ENCODE assay signal across 8 mouse cellular contexts in genomic region chr11:100527066-100527457, GRCm38 (mm10). TPM values are rescaled to one million over a fixed set of nuclear protein-coding genes. Genes with fewer than 3 reads are reported as not detected.
DNase-seq lines count a peak whose midpoint lies in the region; ATAC-seq and TF ChIP-seq lines count a peak whose summit lies in the region.

No protein-coding gene starts in this region.

- POLR2A ChIA-PET in Patski (lab: Charles Lee), result interaction anchor here (0.6 to 2.5 kb wide), 7 partner anchors 9 to 993 kb away, joined by 4 to 15 read pairs (median 4); partner anchors contain the start of gene Ttc25

- H3K4me3 ChIP-seq in hindbrain, embryonic 13.5 days, result peak overlapping the region; percentile 78

- H3K27me3 ChIP-seq in Patski, result no peaks in the 10 kb centered on the region
- no peaks in the 10 kb centered on the region for H3K27me3 ChIP-seq in hindbrain, embryonic 13.5 days

- in situ Hi-C loops in Patski (cut with MboI; ENCODE audit: low pct_unique_long_range_greater_than_20kb), result no loop called here

- peaks cover 44% of the 10 kb centered on the region for H3K4me1 ChIP-seq in hindbrain, embryonic 13.5 days (replicated peaks)

- H3K27ac ChIP-seq in hindbrain, embryonic 13.5 days, result peak overlapping the region; percentile 90

- H3K36me3 ChIP-seq in hindbrain, embryonic 13.5 days, result peaks cover 17% of the 10 kb centered on the region

- no peak for TF ChIP-seq CTCF in Patski (IDR thresholded peaks at IDR 0.05)

- under 1% methylated on average over 26 of the region's 26 CpGs for WGBS in hindbrain, embryonic 13.5 days

- peak; percentile 49 for ATAC-seq in Patski
- peak; percentile 36 for ATAC-seq in hindbrain, embryonic 13.5 days (ENCODE audit: low FRiP score)

- DNase-seq in Patski (ENCODE audit: low read depth, low spot score), result no peak
- DNase-seq in cerebellum, adult 9-11 months, result peak; percentile 79
- peak; percentile 35 to 41 for DNase-seq in frontal cortex, adult 2 months (ENCODE audit: extremely low spot score in 1 of 2, low spot score in 1 of 2)
- peak; percentile 42 for DNase-seq in left cerebral cortex, adult 11 months (ENCODE audit: low spot score)
- peak; percentile 64 for DNase-seq in lung, postnatal 25 days (ENCODE audit: low spot score)
- DNase-seq in retina, postnatal 1 day, result peak; percentile 80
- peak; percentile 43 to 70 for DNase-seq in urinary bladder, postnatal 36 days (ENCODE audit: low spot score in 2 of 2)

- H3K9ac ChIP-seq in hindbrain, embryonic 13.5 days, result peak overlapping the region; percentile 94

- no peaks in the 10 kb centered on the region for H3K9me3 ChIP-seq in hindbrain, embryonic 13.5 days

- peak overlapping the region; percentile 90 for H3K4me2 ChIP-seq in hindbrain, embryonic 13.5 days

- CTCF ChIA-PET in Patski (lab: Charles Lee), result interaction anchor here (1.0 to 2.2 kb wide), 8 partner anchors 9 to 102 kb away, joined by 3 to 10 read pairs (median 4); no protein-coding TSS in a partner anchor

RNA-seq across cellular contexts. Expression of gene Acly, which starts 0.7 kb away (rescaled TPM):
- polyA plus RNA-seq in Patski (2021), result 162 TPM
- polyA plus RNA-seq in frontal cortex, adult 2 months (2012; rRNA removed), result 108 and 113 TPM in 2 replicates
- 255 and 257 TPM in 2 replicates for polyA plus RNA-seq in hindbrain, embryonic 13.5 days (2015; fragmentation: Nextera tagmentation; extraction: Ambion mirVana)

RNA-seq across cellular contexts. Expression of gene Ttc25, which starts 18.3 kb away (rescaled TPM):
- polyA plus RNA-seq in Patski (2021), result 2.2 TPM
- polyA plus RNA-seq in frontal cortex, adult 2 months (2012; rRNA removed), result 1.5 and 2.0 TPM in 2 replicates
- polyA plus RNA-seq in hindbrain, embryonic 13.5 days (2015; fragmentation: Nextera tagmentation; extraction: Ambion mirVana), result 2.0 and 2.8 TPM in 2 replicates

RNA-seq across cellular contexts. Expression of gene Cnp, which starts 47.6 kb away (rescaled TPM):
- 17.9 TPM for polyA plus RNA-seq in Patski (2021)
- polyA plus RNA-seq in frontal cortex, adult 2 months (2012; rRNA removed), result 227 and 230 TPM in 2 replicates
- polyA plus RNA-seq in hindbrain, embryonic 13.5 days (2015; fragmentation: Nextera tagmentation; extraction: Ambion mirVana), result 34.5 and 37.0 TPM in 2 replicates

RNA-seq across cellular contexts. Expression of gene Klhl11, which starts 54.5 kb away (rescaled TPM):
- polyA plus RNA-seq in Patski (2021), result 10.9 TPM
- polyA plus RNA-seq in frontal cortex, adult 2 months (2012; rRNA removed), result 13.6 and 13.7 TPM in 2 replicates
- 11.0 and 12.2 TPM in 2 replicates for polyA plus RNA-seq in hindbrain, embryonic 13.5 days (2015; fragmentation: Nextera tagmentation; extraction: Ambion mirVana)
